Mouse (Mus musculus) adipocyte (in vitro differentiated cells): ENCODE results near the gene Tnfaip1.

ENCODE experiments used
- DNase-seq: peaks from one replicate; pipeline ENCODE4 v3.0.0-alpha.2; 2016; ENCODE audit warnings: low spot score

The Tnfaip1 gene

DNA sequence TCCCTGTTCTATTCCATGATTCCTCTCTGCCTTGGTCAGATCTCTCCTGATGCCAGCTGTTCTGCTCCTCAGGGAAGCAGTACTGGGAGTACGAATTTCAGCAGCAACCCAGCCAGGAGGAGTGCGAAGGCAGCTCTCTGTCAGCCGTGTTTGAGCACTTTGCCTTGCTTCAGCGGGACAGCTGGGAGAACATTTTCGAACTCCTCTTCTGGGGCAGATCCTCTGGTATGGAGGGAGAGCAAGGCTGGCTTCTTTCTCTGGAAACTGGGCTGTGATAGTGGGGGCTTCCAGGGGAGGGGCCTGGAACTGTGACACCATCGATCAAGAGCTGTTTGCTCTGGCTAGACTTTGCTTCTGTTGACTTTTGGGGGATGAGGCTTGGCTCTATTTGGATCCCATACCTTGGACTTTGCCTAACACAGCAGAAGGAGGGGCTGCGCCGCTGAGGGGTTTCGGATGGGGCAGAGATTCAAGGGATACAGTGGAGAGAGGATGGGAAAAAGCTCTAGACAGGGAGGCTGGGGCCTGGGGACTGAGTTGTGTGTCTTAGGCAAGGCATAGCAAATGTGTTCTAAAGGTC is 35.4 kb downstream of the Tnfaip1 start:
- DNase-seq, result no peak

DNA sequence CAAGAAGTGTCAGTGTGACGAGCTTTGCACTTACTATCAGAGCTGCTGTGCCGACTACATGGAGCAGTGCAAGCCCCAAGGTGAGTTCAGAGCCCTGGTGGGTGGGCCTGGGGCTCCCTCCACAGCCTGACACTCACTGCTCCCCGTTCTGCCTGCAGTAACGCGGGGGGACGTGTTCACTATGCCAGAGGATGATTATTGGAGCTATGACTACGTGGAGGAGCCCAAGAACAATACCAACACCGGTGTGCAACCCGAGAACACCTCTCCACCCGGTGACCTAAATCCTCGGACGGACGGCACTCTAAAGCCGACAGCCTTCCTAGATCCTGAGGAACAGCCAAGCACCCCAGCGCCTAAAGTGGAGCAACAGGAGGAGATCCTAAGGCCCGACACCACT is 36.6 kb downstream of the Tnfaip1 start:
- no peak for DNase-seq

DNA sequence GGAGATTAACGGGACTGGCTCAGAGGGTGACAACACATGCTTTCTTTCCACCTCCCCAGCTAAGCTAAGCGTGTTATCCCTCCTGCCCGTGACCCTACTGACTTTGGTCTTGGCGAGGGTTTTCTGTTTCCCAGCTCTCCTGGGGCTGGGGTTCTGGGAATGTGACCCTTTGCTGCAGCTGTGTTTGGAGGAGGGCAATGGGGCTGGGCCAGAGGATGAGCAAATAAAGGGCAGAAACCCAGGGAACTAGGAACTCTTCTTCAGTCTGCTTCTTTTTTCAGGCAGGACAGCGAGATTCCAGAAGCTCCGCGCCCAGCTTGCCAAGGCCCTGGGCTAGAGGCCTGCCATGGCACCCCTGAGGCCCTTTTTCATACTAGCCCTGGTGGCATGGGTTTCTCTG is 37.1 kb downstream of the Tnfaip1 start, which contains the start of gene Vtn:
TSS of gene Vtn (plus strand) at position 88 of the 400 bp plus-strand sequence.
- DNase-seq, result no peak

DNA sequence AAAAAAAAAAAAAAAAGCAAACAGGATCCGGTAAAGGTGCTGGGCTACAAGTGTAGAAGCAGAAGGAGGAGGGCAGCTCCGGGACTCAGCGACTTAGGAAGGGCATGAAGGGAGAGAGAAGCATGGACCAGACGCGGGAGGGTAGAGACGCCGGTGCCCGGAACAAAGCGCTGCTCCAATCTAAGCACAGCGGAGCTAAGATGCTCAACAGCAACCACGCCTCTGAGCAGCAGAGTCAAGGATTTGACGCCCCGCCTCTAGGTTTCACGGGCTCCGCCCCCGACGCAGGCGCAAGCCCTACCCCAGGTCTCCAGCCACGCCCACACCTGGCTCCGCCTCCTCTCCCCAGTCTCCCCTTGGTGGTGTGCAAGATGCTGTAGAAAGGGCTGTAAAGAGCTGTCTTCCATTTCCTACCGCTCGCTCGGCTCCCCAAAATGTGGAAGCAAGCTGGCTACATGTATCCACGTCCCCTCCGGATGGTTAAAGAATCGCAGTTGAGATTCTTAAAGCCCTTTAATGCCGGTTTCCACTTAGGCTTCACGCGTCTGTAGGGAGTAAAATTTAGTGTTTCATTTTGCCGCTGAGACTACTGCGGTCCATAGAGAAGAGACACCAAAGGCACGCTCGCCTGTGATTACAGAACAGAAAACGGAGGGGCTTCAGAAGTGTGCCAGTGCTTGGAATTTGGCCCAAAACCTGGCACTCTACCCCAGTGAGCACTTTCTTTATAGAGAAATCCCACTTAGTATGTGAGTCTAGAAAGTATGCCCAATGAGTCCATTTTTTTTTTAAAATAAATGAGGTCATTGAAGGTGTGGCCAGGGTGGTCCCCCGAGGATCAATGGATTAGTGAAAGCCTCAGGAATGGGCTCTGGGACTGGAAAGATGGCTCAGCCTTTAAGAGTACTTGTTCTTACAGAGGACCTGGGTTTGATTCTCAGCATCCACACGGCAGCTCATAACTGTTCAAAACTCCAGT is 38.3 kb downstream of the Tnfaip1 start, which contains the start of gene Sarm1:
TSS of gene Sarm1 (minus strand) at position 211 of the 979 bp plus-strand sequence.
- peak; percentile 66 for DNase-seq

DNA sequence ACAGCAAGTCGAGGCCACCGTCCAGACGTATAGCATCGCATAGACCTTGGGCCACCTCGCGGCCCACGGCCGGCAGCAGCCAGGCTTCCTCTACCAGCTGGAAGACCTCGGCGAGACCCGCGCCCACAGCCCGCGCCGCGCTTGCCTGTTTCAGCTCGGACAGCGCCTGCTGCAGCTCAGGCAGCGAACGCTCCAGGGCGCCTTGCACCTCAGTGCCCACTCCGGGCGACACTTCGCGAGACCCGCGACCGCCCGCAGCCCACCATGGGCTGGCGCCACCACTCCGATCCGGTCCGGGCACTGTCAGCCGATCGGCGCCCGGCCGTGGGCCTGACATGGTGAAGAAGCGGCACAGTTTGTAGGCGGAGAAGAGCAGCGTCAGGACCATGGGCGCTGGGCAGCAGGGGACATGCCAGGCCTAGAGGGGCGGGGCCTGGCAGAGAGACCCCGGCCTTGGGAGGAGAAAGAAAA is 39.0 kb downstream of the Tnfaip1 start:
- DNase-seq, result no peak

DNA sequence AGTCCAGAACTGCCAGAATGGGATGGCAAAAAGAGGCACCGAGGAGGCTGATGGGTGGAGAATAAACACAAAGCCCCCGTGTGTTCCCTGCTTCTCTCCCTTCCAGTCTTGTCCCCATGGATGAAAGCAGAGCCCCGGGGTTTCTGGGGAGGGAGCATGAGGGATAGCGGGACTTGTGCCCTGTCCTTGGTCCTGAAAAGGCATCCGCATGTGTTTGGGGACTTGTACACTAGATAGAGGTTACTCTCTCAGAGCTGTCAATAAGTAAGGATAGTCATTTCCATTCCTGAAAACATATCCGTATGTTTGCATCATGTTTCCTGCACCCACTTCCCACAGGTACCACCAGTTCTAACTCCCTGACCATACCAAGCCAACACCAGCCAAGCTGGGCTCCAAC is 40.2 kb downstream of the Tnfaip1 start:
- peak; percentile 59 for DNase-seq

DNA sequence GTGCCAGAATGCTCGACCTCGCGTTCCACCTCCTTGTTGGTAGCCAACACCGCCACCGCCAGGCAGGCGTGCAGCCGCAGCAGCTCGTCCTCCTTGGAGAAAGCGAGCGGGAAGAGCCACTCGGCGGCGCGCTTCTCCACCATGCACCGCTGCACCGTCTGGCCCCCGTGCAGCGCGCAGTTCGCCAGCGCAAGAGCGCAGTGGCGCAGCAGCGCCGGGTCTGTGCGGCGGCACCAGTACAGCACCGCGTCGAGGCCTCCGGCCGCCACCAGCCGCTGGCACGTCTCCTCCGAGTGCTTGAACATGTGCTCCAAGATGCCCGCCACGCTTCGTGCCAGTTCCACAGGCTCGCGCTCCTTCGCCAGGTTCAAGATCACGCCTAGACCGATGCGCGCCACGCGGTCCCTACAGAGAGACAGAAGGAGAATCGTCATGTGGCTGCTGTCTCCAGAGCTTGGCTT is 45.3 kb downstream of the Tnfaip1 start:
- no peak for DNase-seq

DNA sequence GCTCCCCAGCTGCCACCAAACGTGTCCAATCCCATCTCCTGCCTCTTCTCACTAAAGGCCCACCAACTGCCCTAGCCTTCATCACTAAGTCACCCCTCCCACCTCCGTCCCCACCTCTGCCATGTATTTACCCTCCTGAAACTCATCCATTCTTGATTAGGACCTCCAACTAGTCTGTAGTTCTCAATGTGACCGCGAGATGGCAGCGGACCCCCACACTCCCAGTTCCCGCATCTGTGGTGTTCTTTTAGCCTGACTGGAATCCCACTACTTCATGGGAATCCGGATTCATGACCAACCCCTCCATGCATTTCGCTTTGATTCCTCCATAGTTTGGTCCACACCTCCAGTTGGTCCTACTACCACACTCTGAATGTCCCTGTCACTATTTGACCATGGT is 48.0 kb downstream of the Tnfaip1 start:
- peak; percentile 58 for DNase-seq

DNA sequence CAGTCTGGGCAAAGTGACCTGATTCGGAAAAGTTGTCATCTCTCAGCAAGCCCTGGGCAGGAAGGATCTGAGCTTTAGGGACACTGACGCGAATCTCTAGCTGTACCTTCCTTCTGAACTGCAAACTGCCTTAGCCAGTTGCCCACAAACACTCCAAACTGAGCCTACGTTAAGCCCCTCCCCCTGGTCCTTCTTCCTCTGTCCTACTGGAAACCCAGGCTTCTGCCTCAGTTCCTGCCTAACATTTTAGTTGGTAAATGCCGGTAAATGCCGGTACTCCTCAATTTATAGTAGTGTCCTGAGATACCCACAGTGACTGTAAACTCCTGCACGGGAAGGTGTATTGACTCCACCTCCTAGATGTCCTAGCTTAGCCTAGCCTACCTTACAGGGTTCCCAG is 52.5 kb downstream of the Tnfaip1 start:
- no peak for DNase-seq

DNA sequence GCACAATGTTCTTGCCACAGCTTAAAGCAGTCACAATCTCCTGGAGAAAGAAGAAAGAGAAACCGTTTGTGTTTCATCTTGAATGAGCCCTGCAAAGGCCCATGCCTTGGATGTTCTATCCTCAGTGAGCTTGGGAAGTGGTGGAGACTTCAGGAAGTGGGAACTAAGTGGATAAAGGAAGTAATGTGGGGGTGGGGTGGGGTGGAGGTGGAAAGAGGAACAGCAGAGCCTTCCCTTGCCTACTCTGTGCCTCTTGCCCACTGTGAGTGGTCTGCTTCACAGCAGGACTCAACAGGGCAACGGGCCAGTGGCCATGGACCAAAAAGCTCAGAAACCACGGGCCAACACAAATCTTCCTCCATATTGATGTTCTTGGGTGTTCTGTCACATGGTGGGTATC is 60.8 kb downstream of the Tnfaip1 start:
- DNase-seq, result no peak
